Mouse (Mus musculus) embryo, embryonic 10 days (tissue): ENCODE data around the gene Zfp358.
A peak's percentile ranks its signal among the peaks of the same experiment; 100 is the strongest.

Experiments used
- DNase-seq: peaks from one replicate; pipeline ENCODE4 v3.0.0-alpha.2; 2015; ENCODE audit warnings: low spot score

Zfp358 gene

DNA sequence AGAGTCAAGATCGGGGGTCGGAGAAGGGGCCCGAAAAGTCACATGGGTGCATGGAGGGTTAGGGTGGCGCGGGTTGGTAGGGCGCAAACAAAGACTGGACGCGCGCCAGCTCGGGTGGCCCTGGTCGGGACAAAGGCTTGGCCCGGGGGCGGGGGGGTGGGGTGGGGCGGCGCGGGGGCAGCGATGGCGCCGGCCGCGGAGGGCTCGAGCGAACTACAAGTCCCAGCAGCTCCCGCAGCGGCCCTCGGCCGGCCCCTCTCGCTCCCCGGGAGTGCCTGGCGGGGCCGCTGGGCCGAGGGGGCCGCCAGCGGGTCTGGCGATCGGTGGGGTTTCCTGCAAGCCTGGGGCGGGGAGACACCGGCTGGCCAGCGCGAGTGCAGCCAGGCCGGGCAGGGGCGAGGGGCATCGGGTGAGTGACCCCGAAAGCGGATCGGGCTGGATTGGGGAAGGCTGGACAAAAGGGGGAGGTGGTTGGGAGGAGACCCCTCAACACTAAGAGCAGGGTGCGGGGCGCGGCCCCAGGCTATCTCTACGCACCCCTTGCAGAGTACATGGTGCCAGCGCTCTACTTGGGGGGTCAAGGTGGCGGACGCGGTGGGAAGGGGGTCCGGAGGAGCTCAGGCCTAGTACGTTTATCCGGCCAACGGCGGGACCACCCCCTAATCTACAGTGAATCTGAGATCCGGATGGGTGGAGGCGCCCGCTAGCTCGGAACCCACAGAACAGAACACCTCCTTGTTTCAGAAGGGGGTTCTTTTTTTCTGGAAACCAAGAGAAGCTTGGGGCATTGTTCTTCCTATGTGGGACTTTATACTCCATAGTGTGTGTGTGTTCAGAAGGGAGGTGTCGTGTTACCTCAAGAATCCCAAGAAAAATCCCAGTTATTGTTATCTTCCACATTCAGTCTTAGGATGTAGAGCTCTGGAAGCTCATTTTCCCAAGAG lies at the start of gene Zfp358:
Zfp358 (plus strand) TSS at position 238 of the 944 bp plus-strand sequence.
- DNase-seq = peak; percentile 85

DNA sequence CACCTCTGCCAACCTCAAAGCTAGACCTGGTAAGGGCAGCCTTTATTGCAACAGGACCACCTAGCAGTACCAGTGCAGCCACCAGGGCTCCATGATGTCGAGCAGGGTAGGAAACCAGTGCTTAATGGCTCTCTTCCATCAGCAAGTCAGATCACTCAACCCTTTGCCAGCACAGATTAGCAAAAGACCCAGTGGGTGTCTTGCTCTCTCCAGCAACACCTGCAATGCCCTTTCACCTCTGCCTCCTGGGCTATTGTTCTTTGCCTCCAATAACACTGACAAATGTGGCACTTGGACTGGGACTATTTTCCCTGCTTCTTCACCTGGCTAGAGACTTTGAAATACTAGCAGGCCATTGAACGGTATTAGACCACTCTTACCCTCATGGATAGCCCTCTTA lies 43.7 kb upstream of the Zfp358 start:
- DNase-seq = no peak

DNA sequence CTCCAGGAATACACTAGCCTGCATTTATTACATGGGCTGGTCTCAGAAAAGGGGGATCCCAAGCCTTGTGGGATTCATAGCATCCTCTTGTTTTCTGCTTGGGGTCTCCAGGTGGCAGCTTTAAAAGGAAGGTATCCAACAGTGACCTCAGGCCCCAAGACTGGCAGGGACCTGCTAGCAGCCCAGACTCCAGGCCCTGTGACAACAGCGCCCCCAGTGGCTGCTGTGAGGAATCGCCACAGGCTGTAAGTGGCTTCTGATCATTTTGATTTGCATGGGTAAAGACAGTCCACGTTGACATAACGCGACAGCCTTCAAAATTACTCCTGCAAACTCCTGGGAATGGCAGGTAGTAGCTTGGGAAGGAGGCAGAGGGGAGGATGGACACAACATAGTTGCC lies 42.3 kb upstream of the Zfp358 start:
- peak; percentile 75 for DNase-seq

DNA sequence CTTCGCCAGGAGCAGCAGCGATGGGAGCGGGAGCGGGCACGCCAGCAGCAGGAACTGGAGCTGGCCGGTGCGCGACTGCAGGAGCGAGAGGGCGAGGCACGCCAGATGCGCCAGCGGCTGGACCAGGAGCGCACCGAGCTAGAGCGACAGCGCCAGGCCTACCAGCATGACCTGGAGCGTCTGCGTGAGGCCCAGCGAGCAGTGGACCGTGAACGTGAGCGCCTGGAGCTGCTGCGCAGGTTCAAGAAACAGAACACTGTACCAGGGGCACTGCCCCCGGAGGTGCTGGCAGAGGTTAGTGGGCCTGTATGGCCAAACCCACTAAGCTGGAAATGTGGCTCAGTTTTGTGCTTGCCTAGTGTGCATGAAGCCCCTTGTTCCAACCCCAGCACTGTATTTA lies 40.9 kb upstream of the Zfp358 start:
- no peak for DNase-seq

DNA sequence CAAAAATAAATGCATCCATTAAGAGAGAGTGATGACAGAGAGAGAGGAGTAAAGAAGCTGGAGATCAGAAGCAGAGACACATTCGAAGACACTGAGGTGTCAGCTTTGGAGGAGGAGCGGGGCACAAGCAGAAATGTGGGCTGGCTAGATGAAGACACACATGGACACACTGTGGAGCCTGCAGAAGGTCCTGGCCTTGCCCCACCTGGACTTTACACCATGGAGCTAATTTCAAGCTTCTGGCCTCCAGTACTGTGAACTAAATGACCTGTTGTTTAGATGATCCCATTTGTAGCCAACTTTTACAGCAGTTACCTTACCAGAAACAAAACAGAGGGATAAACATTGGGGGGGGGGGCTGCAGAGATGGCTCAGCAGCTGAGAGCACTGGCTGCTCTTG lies 29.7 kb upstream of the Zfp358 start:
- DNase-seq = no peak

DNA sequence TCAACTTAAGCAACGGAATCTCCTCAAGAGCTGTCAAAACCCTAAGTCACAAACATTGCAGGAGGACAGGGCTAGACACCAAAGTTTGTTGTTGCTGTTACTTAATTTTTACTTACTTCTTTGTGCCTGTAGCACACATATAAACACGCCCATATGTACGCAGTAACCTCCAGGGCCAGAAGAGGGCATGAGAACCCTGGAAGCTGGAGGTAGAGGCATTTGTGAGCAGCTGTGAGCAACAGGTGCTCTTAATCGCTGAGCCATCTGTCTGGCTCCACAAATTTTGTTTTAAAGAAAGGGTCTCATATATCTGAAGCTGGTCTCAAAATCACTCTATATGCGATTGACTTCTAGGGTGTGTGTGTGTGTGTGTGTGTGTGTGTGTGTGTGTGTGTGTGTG lies 28.6 kb upstream of the Zfp358 start:
- DNase-seq = peak; percentile 72

DNA sequence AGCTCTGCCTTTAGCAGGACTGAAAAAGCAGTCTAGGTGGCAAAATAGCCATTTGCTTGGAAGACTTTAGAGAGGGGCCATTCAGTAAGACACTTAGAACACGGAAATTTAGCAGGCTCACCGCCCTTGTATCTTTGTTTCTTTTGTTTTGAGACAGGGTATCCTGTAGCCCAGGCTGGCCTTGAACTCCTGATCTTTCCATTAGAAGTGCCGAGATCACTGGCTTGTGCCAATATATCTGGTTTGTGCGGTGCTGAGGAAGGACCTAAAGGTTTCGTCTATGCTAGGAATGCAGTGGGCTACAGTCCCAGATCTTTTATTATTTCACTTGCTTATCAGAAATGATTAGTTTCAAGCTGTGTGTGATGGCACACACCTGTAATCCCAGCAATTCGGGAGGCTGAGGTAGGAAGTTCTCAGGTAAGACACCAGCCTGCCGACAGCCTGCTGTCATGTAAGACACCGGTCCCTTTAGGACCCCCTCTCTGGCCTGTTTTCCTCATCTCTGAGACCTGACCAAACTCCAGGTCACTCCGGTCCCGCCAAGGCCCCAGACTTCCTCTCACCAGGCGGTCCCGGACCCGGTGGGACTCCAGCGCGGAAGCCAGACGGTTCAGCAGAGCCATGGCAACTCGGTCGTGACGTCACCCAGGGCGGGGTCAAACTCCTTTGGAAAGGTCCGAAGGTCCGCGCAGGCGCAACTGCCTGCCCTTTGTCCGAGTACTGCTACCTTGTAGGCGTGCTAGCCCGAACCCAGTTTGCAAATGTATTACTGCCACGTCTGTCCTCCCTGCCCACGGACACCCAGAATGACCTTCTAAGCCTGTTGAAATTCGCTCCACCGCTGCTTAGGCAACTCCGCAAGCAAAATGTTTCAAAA lies 25.7 kb upstream of the Zfp358 start, which contains the start of gene Pex11g:
Pex11g (minus strand) TSS at position 675 of the 880 bp plus-strand sequence.
- peak; percentile 100 for DNase-seq

DNA sequence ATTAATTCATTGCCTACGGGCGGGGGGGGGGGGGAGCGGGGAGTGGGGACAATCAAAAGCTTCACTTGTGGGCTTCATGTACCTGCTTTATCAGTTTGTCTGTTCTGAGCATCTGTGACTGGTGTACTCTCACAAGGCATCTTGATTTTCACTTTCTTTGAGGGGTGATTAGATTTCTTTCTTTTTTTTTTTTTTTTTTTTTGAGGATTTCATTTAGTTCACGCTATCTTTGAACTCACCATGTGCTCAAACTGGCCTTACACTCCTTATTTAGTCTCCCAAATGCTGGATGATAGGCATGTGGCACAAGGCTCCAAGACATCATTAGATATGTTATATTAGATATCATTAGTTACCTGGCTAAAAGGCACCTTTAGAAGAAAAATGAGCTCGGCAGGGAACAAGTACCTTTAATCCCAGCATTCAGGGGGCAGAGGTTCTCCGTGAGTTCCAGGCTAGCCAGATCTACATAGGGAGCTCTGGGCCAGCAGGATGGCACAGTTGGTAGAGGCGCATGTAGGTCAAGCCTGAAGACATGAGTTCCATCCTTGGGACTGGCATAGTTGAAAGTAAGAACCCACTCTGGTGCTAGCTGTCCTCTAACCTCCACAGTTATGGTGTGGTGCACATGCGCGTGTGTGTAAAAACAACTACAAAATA lies 24.9 kb upstream of the Zfp358 start:
- DNase-seq = no peak

DNA sequence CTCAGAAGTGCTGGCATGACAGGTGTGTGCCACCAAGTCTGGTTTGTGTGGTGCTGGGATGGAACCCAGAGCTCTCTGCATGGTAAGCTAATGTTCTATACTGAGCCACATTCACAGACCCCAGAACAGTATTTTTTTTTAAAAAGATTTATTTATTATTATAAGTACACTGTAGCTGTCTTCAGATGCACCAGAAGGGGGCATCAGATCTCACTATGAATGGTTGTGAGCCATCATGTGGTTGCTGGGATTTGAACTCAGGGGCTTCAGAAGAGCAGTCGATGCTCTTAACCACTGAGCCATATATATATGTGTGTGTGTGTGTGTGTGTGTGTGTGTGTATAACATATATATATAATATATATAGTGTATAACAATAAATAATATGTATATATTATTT lies 24.1 kb upstream of the Zfp358 start:
- DNase-seq = no peak

DNA sequence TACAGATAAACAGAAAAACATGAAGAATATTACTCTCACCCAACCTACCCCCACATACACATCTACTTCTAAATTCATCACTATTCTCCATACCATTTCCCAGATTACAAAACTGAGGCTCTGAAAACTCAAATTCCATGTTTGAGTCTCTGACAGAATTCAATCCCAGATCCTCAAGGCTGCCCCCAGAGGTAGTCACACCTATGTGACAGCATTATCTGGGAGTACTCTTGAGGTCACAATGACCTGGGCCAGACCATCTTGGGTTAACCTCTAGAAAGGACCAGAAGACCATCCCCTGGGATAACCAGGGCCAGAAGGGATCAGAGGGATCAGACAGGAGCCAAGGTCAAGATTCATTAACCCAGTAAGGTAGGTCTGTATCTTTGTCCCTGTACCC lies 22.4 kb upstream of the Zfp358 start, which contains the start of gene Tex45:
Tex45 (plus strand) TSS at position 301 of the 400 bp plus-strand sequence.
- DNase-seq = no peak

DNA sequence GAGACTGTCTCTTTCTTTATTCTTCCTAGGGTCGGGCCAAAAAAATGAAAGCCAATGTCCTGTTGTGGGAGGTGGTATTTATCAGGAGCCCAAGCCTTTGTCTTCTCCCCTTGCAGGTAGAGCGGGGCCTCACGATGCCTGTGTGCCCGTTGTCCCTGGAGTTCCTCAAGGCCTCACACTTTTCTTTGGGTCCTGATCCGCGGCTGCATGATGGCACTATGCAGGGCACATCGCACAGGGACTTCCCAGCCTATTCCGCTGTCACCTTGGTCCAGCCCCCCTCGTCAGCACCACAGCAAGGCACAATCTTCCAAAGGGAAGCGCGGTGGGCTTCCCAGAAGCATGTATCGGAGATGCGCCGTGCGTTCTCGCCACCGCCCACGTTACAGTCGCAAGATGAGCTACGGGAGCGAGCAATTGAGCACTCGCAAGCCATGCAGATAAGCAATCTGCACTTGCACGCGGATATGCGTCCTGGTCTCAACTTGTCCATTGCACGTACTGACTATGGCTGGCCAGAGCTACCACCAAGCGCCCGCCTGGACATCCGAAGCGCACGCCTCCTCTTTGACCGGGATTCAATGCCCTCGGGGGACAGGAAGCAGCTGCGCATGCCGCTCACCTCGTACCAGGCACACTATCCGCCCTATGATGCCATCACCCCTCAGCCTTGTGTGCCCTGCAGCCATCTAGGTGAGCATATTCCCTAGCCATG lies 17.1 kb upstream of the Zfp358 start:
- peak; percentile 47 for DNase-seq

DNA sequence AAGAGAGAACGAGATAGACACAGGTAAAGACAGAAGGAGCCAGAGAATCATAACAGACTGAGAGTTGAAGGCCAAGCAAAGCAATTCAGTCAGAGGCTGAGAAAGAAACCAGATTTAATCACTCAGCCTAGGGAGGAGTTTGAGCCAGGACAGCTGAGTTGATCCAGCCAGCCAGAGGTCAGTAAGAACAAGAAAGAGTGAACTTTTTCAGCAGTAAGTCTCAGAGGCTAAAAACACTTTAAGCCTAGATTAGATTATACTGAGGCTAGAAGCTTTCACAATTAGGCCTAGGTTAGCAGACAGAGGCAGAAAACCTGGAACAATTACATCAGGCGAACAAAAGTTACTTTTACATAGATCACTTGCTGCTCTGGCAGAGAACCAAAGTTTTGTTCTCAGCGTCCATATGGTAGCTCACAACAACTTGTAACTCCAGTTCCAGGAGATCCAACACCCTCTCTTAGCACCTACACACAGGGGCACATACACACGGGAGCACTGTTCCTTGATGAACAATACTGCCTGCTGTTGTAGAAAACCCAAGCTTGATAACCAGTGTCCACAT lies 12.6 kb upstream of the Zfp358 start:
- DNase-seq = no peak

DNA sequence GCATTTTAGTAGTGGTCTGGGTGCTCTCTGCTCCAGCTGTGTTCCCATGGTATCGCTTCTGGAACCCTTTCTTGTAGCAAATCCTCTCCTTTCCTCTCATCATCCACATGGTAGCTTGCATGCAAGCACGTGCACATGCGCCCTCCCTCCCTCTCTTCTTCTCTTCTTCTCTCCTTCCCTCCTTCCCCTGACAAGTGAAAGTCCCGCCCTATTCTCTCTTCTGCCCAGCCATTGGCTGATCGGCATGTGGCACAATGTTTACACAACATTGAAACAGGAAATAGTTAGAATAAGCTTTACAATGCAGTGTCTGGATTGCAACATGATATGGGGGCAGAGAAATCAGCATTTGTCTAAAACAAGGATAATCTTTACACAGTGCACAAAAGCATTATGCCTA lies 11.3 kb upstream of the Zfp358 start:
- no peak for DNase-seq

DNA sequence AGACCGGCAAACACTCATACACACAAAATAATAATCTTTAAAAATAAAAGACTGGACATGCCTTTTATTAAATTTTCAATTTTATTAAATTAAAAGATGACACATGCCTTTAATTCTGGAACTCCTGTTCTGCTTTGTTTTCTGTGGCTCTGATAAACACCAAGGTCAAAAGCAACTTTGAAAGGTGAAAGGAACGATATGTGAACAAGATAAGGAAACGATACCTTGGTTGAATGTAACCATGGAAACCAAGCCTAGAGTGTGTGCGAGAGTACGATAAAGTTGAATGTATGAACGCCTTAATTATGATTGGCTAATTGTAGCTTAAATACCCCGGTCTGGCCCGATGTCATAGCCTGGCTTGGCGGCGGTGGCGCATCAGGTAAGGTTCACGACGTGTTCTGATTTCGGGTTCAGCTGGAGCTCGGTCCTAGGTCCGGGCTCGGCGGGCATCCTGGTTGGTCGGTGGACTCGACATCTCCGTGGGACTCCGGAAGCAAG lies 10.6 kb upstream of the Zfp358 start:
- no peak for DNase-seq

DNA sequence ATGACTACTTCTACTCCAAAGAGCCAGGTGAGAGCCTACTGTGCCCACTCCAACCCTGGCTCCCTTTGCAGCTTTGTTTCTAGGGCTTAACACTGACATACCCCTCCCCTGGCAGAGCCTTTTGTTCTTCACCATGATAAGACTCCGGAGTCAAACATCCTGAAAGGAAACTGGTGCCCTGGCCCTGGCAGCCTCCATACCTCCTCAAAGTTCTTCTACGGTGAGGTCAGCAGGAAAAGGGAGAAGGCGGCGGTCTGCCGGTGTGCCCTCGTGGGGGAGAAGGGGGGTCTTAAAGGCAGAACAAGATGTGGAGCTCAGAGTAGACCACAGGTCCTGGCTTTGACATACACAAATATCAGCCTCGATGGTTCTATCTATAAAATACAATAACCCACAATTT lies 9.4 kb upstream of the Zfp358 start:
- no peak for DNase-seq

DNA sequence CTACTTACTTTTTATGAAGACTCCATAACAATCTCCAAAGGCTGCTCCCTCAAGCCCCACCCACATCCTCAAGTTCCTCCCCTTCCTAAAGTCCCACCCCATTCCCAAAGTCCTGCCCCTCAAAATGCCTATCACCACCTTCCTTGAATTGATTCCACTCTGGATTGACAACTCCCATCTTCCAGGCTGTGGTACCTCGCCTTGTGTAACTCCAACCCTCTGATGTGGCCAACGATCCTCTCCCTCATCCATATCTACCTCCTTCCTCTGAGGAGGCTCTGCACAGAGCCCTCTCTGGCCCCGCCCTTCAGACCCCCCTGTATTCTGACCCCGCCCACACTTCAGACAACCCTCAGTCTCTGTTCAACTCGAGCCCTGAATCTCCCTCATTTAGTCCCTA lies 7.7 kb upstream of the Zfp358 start:
- no peak for DNase-seq

DNA sequence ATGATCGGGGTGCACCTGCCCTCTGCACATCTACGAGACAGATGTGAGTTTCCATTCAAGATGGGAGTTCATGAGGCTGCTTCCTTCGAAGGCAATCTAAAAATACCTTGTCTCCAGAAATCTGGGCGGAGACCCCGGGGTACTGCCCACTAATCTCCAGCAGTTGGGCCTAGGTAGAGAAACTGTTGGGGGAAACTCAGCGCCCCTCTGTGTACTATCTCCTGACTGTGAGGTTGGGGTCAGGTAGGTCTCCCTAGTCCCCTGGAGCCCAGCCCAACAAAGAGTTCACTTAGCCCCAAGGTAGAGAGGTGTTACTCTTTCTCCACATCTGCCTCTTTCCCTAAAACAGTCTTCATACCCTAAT lies 889 bp downstream of the Zfp358 start:
- DNase-seq = peak; percentile 25

DNA sequence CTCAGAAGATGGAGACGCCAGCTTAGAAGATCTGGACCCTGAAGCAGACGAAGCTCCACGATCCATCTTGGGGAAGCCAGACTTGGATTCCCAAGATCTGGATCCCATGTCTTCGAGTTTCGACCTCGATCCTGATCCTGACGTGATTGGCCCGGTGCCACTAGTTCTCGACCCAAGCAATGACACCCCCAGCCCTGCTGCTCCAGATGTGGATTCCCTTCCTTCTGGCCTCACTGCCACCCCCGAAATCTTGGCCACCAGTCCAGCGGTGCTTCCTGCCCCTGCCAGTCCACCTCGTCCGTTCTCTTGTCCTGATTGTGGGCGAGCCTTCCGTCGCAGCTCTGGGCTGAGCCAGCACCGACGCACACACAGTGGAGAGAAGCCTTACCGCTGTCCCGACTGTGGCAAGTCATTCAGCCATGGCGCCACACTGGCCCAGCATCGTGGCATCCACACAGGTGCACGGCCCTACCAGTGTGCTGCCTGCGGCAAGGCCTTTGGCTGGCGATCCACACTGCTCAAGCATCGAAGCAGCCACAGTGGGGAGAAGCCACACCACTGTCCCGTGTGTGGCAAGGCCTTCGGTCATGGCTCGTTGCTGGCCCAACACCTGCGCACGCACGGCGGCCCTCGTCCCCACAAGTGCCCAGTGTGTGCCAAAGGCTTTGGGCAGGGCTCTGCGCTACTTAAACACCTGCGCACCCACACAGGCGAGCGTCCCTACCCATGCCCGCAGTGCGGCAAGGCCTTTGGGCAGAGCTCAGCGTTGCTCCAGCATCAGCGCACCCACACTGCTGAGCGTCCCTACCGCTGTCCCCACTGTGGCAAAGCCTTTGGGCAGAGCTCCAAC lies 2.9 kb downstream of the Zfp358 start:
- no peak for DNase-seq

DNA sequence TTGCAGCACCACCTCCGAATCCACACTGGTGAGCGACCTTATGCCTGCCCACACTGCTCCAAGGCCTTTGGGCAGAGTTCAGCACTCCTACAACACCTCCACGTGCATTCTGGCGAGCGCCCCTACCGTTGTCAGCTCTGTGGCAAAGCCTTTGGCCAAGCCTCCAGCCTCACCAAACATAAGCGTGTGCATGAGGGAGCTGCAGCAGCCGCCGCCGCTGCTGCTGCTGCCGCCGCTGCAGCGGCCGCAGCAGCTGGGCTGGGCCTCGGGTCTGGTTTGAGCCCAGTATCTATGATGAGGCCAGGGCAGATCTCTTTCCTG lies 3.5 kb downstream of the Zfp358 start:
- DNase-seq = no peak

DNA sequence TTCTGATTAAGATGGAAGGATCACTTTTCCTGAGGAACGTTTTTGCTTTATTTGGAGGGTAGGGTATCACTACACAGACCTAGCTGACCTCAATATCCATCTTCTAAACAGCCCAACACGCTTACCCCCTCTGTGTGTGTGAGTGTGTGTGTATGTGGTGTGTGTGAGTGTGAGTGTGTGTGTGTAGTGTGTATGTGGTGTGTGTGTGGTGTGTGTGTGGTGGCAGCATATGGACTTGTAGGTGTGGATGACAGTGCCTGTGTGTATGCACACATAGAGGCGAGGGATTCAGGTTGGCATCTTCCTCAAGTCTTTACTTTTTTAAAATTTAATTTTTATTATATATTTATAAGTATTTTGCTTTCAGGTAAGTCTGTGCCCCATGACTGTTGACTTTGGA lies 5.6 kb downstream of the Zfp358 start:
- no peak for DNase-seq
